Comparison of ENCODE assay signal across 30 mouse cellular contexts in the genomic region with DNA sequence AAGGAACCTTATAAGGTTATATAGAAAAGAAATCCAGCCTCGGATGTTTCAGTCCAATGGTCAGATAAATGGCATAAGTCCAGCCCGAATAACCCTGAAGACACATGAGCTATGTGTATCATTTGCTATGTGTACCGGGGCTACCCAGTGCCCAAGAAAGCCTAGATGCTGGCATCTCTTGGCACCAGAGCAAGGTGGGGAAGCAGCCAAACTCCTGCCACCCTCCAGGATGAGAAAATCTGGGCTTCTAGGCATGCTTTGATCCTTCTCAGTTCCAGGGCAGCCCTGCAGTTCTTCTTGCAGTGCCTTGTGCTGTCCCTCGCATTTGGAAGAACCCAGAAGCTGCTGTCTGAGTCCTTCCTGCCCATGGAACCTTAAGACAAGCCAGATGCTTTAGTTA.
"Had no signal": no experiment of that assay in that cellular context is flagged by ENCODE, and none has a peak within 500 bp of the region (broad histone marks: within the 10 kb centered on the region; RNA-seq: fewer than 3 reads in every experiment).

No protein-coding gene starts in this region.

- H3K27me3 ChIP-seq: heart, embryonic 12.5 days; heart, embryonic 13.5 days; heart, embryonic 15.5 days; hindbrain, embryonic 12.5 days; hindbrain, embryonic 13.5 days; hindbrain, embryonic 15.5 days; intestine, embryonic 15.5 days; kidney, embryonic 15.5 days had no signal

- H3K4me3 ChIP-seq: heart, embryonic 12.5 days; heart, embryonic 13.5 days; heart, embryonic 15.5 days; hindbrain, embryonic 10.5 days; hindbrain, embryonic 12.5 days; hindbrain, embryonic 13.5 days; hindbrain, embryonic 15.5 days; intestine, embryonic 15.5 days; kidney, embryonic 15.5 days; layer of hippocampus, adult 2 months; left cerebral cortex, adult 2 months had no signal

- H3K27ac ChIP-seq: heart, embryonic 13.5 days; heart, embryonic 15.5 days; hindbrain, embryonic 10.5 days; hindbrain, embryonic 12.5 days; hindbrain, embryonic 13.5 days; hindbrain, embryonic 14.5 days; hindbrain, embryonic 15.5 days; hindbrain, postnatal 0 days; intestine, embryonic 15.5 days; kidney, embryonic 15.5 days; kidney, postnatal 0 days; layer of hippocampus, adult 2 months; left cerebral cortex, adult 2 months had no signal

- H3K4me1 ChIP-seq: heart, embryonic 12.5 days; heart, embryonic 13.5 days; heart, embryonic 15.5 days; hindbrain, embryonic 12.5 days; hindbrain, embryonic 13.5 days; hindbrain, embryonic 15.5 days; intestine, embryonic 15.5 days had no signal

- DNase-seq: heart, postnatal 10 days; heart, postnatal 14 days; heart, postnatal 36 days; heart, postnatal 4 days; kidney, adult 11 months; kidney, adult 18-20 months; kidney, adult 2 months; kidney, adult 8-10 months; kidney, adult 9 months; kidney, postnatal 10 days; kidney, postnatal 14 days; kidney, postnatal 25 days; kidney, postnatal 36 days; kidney, postnatal 4 days; layer of hippocampus, adult 9-11 months; layer of hippocampus, postnatal 36 days had no signal
